Mouse (Mus musculus) erythroid progenitor cell, adult 5-6 weeks (primary cell): ENCODE results near the gene Olfr910. TPM values are rescaled to one million over a fixed set of nuclear protein-coding genes. Genes with fewer than 3 reads are reported as not detected.

Experiments used
- ATAC-seq: replicated peaks from 2 replicates; pipeline ENCODE4 v1.8.0; 2016; ENCODE audit warnings: moderate number of reproducible peaks, mild to moderate bottlenecking, moderate TSS enrichment, inconsistent platforms; ENCODE audit not compliant: poor library complexity, low FRiP score, severe bottlenecking
- total RNA-seq, 2 experiments: library from RNA; stranded (forward) in 1 of 2; stranded (reverse) in 1 of 2; fragments of 150-400 nt in 1 of 2; fragments of 186-747, 209-891 nt in 1 of 2; gene quantifications; 2 replicates each; pipeline versions ENCODE4 v1.2.3 to v1.2.4; 2015 to 2017; ENCODE audit warnings: low replicate concordance in 2 of 2

Olfr910 gene
- total RNA-seq (2015; ENCODE audit: low replicate concordance): not detected in 2 replicates
- total RNA-seq (2017; ENCODE audit: low replicate concordance): not detected in 2 replicates

- ATAC-seq: no peak
Measured at GRCm38 (mm10) chr9:38537549-38537948, at the start of gene Olfr910. Gene Olfr910 (plus strand): TSS chr9:38537849.

- ATAC-seq: no peak
Measured at GRCm38 (mm10) chr9:38495501-38495900, 42.1 kb upstream of the Olfr910 start, which contains the start of gene Olfr907. Gene Olfr907 (plus strand): TSS chr9:38495801.

- ATAC-seq: no peak
Measured at GRCm38 (mm10) chr9:38512353-38512752, 25.3 kb upstream of the Olfr910 start.

- ATAC-seq: no peak
Measured at GRCm38 (mm10) chr9:38521280-38521679, 16.4 kb upstream of the Olfr910 start, which contains the start of gene Olfr911-ps1. Gene Olfr911-ps1 (plus strand): TSS chr9:38521580.

GRCm38 (mm10) chr9:38579878-38580277, 42.2 kb downstream of the Olfr910 start, which contains the start of gene Olfr912:
Gene Olfr912 (plus strand): TSS chr9:38580178.
- no peak for ATAC-seq

Other genes with a start within 250 kb of the Olfr910 start
- not detected in 2 replicates for gene Olfr896-ps1, start 246.7 kb upstream of the Olfr910 start, total RNA-seq (2015; ENCODE audit: low replicate concordance)
- gene Olfr896-ps1, start 246.7 kb upstream of the Olfr910 start, total RNA-seq (2017; ENCODE audit: low replicate concordance): not detected in 2 replicates
- gene Olfr25, start 208.8 kb upstream of the Olfr910 start, total RNA-seq (2015; ENCODE audit: low replicate concordance): not detected in 2 replicates
- 0.39 TPM in 1 of 2 replicates, not detected in the other for gene Olfr25, start 208.8 kb upstream of the Olfr910 start, total RNA-seq (2017; ENCODE audit: low replicate concordance)
- not detected in 2 replicates for gene Olfr898, start 189.4 kb upstream of the Olfr910 start, total RNA-seq (2015; ENCODE audit: low replicate concordance)
- gene Olfr898, start 189.4 kb upstream of the Olfr910 start, total RNA-seq (2017; ENCODE audit: low replicate concordance): not detected in 2 replicates
- gene Olfr250, start 171.0 kb upstream of the Olfr910 start, total RNA-seq (2015; ENCODE audit: low replicate concordance): not detected in 2 replicates
- not detected in 2 replicates for gene Olfr250, start 171.0 kb upstream of the Olfr910 start, total RNA-seq (2017; ENCODE audit: low replicate concordance)
- gene Olfr251, start 160.8 kb upstream of the Olfr910 start, total RNA-seq (2015; ENCODE audit: low replicate concordance): not detected in 2 replicates
- gene Olfr251, start 160.8 kb upstream of the Olfr910 start, total RNA-seq (2017; ENCODE audit: low replicate concordance): not detected in 2 replicates
- gene Olfr147, start 136.2 kb upstream of the Olfr910 start, total RNA-seq (2015; ENCODE audit: low replicate concordance): not detected in 2 replicates
- gene Olfr147, start 136.2 kb upstream of the Olfr910 start, total RNA-seq (2017; ENCODE audit: low replicate concordance): not detected in 2 replicates
- gene Olfr901, start 108.4 kb upstream of the Olfr910 start, total RNA-seq (2015; ENCODE audit: low replicate concordance): not detected in 2 replicates
- gene Olfr901, start 108.4 kb upstream of the Olfr910 start, total RNA-seq (2017; ENCODE audit: low replicate concordance): not detected in 2 replicates
- not detected in 2 replicates for gene Olfr902, start 90.2 kb upstream of the Olfr910 start, total RNA-seq (2015; ENCODE audit: low replicate concordance)
- not detected in 2 replicates for gene Olfr902, start 90.2 kb upstream of the Olfr910 start, total RNA-seq (2017; ENCODE audit: low replicate concordance)
- gene Olfr904, start 74.7 kb upstream of the Olfr910 start, total RNA-seq (2015; ENCODE audit: low replicate concordance): not detected in 2 replicates
- gene Olfr904, start 74.7 kb upstream of the Olfr910 start, total RNA-seq (2017; ENCODE audit: low replicate concordance): not detected in 2 replicates
- gene Olfr905, start 66.7 kb upstream of the Olfr910 start, total RNA-seq (2015; ENCODE audit: low replicate concordance): not detected in 2 replicates
- not detected in 2 replicates for gene Olfr905, start 66.7 kb upstream of the Olfr910 start, total RNA-seq (2017; ENCODE audit: low replicate concordance)
- gene Olfr906, start 50.8 kb upstream of the Olfr910 start, total RNA-seq (2015; ENCODE audit: low replicate concordance): not detected in 2 replicates
- not detected in 2 replicates for gene Olfr906, start 50.8 kb upstream of the Olfr910 start, total RNA-seq (2017; ENCODE audit: low replicate concordance)
- not detected in 2 replicates for gene Olfr907, start 42.0 kb upstream of the Olfr910 start, total RNA-seq (2015; ENCODE audit: low replicate concordance)
- not detected in 2 replicates for gene Olfr907, start 42.0 kb upstream of the Olfr910 start, total RNA-seq (2017; ENCODE audit: low replicate concordance)
- gene Olfr911-ps1, start 16.3 kb upstream of the Olfr910 start, total RNA-seq (2015; ENCODE audit: low replicate concordance): not detected in 2 replicates
- gene Olfr911-ps1, start 16.3 kb upstream of the Olfr910 start, total RNA-seq (2017; ENCODE audit: low replicate concordance): not detected in 2 replicates
- not detected in 2 replicates for gene Olfr912, start 42.3 kb downstream of the Olfr910 start, total RNA-seq (2015; ENCODE audit: low replicate concordance)
- gene Olfr912, start 42.3 kb downstream of the Olfr910 start, total RNA-seq (2017; ENCODE audit: low replicate concordance): not detected in 2 replicates
- gene Olfr913, start 54.9 kb downstream of the Olfr910 start, total RNA-seq (2015; ENCODE audit: low replicate concordance): not detected in 2 replicates
- gene Olfr913, start 54.9 kb downstream of the Olfr910 start, total RNA-seq (2017; ENCODE audit: low replicate concordance): not detected in 2 replicates
- gene Olfr914, start 67.3 kb downstream of the Olfr910 start, total RNA-seq (2015; ENCODE audit: low replicate concordance): not detected in 2 replicates
- not detected in 2 replicates for gene Olfr914, start 67.3 kb downstream of the Olfr910 start, total RNA-seq (2017; ENCODE audit: low replicate concordance)
- gene Olfr916, start 122.0 kb downstream of the Olfr910 start, total RNA-seq (2015; ENCODE audit: low replicate concordance): not detected in 2 replicates
- not detected in 2 replicates for gene Olfr916, start 122.0 kb downstream of the Olfr910 start, total RNA-seq (2017; ENCODE audit: low replicate concordance)
- gene Olfr917, start 128.0 kb downstream of the Olfr910 start, total RNA-seq (2015; ENCODE audit: low replicate concordance): not detected in 2 replicates
- not detected in 2 replicates for gene Olfr917, start 128.0 kb downstream of the Olfr910 start, total RNA-seq (2017; ENCODE audit: low replicate concordance)
- not detected in 2 replicates for gene Olfr918, start 136.8 kb downstream of the Olfr910 start, total RNA-seq (2015; ENCODE audit: low replicate concordance)
- gene Olfr918, start 136.8 kb downstream of the Olfr910 start, total RNA-seq (2017; ENCODE audit: low replicate concordance): not detected in 2 replicates
- not detected in 2 replicates for gene Olfr919, start 165.8 kb downstream of the Olfr910 start, total RNA-seq (2015; ENCODE audit: low replicate concordance)
- gene Olfr919, start 165.8 kb downstream of the Olfr910 start, total RNA-seq (2017; ENCODE audit: low replicate concordance): not detected in 2 replicates
- 5.4 and 8.8 TPM in 2 replicates for gene Vwa5a, start 180.4 kb downstream of the Olfr910 start, total RNA-seq (2015; ENCODE audit: low replicate concordance)
- 3.9 and 5.1 TPM in 2 replicates for gene Vwa5a, start 180.4 kb downstream of the Olfr910 start, total RNA-seq (2017; ENCODE audit: low replicate concordance)
- not detected in 2 replicates for gene Olfr920, start 214.4 kb downstream of the Olfr910 start, total RNA-seq (2015; ENCODE audit: low replicate concordance)
- 0.26 TPM in 1 of 2 replicates, not detected in the other for gene Olfr920, start 214.4 kb downstream of the Olfr910 start, total RNA-seq (2017; ENCODE audit: low replicate concordance)
- gene Olfr921, start 235.2 kb downstream of the Olfr910 start, total RNA-seq (2015; ENCODE audit: low replicate concordance): not detected in 2 replicates
- gene Olfr921, start 235.2 kb downstream of the Olfr910 start, total RNA-seq (2017; ENCODE audit: low replicate concordance): not detected in 2 replicates